Mouse (Mus musculus) limb, embryonic 15.5 days (tissue): ENCODE data around the gene Tmem219. TPM values are rescaled to one million over a fixed set of nuclear protein-coding genes. Genes with fewer than 3 reads are reported as not detected.

Experiments used
- ATAC-seq: fragments of 200-750 bp; cut with Nextera tagmentation; 2 replicates; pipeline ENCODE4 v1.8.0; 2017; ENCODE audit warnings: low read depth, moderate TSS enrichment; ENCODE audit not compliant: insufficient number of reproducible peaks, low FRiP score, low TSS enrichment
- H3K27ac ChIP-seq: fragments of 300-500 bp; sonication (generic); 2 replicates; pipeline ENCODE4 v1.5.1; 2015; ENCODE audit warnings: moderate library complexity, mild to moderate bottlenecking, inconsistent platforms
- H3K27me3 ChIP-seq: fragments of 300-500 bp; sonication (generic); 2 replicates; pipeline ENCODE4 v1.6.1; 2015; ENCODE audit warnings: inconsistent platforms
- H3K36me3 ChIP-seq: fragments of 300-500 bp; sonication (generic); 2 replicates; pipeline ENCODE4 v1.6.1; 2015; ENCODE audit warnings: inconsistent platforms
- H3K4me1 ChIP-seq: fragments of 300-500 bp; sonication (generic); 2 replicates; pipeline ENCODE4 v1.6.1; 2015; ENCODE audit warnings: inconsistent platforms
- H3K4me2 ChIP-seq: fragments of 300-500 bp; sonication (generic); 2 replicates; pipeline ENCODE4 v1.6.1; 2015; ENCODE audit warnings: mild to moderate bottlenecking, inconsistent platforms
- H3K4me3 ChIP-seq: fragments of 300-500 bp; sonication (generic); 2 replicates; pipeline ENCODE4 v1.5.1; 2015; ENCODE audit warnings: mild to moderate bottlenecking, inconsistent platforms
- H3K9ac ChIP-seq: fragments of 300-500 bp; sonication (generic); 2 replicates; pipeline ENCODE4 v1.6.1; 2015; ENCODE audit warnings: inconsistent platforms
- H3K9me3 ChIP-seq: fragments of 300-500 bp; sonication (generic); 2 replicates; pipeline ENCODE4 v1.6.1; 2016; ENCODE audit warnings: inconsistent platforms
- WGBS: fragments of 180-500 bp; shearing (Covaris S2); methylation state at CpG from one replicate; pipeline ENCODE4 v1.1.7; 2015; 5-methylcytosine and 5-hydroxymethylcytosine counted together
- polyA plus RNA-seq: library from polyadenylated mRNA; unstranded; fragments of >200 nt; fragmentation: Nextera tagmentation; extraction: Ambion mirVana; gene quantifications from 2 replicates; pipeline ENCODE4 v1.2.1, GENCODE M21; 2015

Tmem219 gene
- polyA plus RNA-seq = 31.3 and 35.1 TPM in 2 replicates

- no peak within 1 kb of the TSS for H3K4me2 ChIP-seq
- no peak within 1 kb of the TSS for H3K9ac ChIP-seq
- H3K27ac ChIP-seq = peak within 1 kb of the TSS; percentile 22
- H3K4me1 ChIP-seq = no peaks in the 10 kb centered on the region
- H3K4me3 ChIP-seq = no peak within 1 kb of the TSS
- no peaks in the 10 kb centered on the region for H3K36me3 ChIP-seq
- H3K27me3 ChIP-seq = no peaks in the 10 kb centered on the region
- peak; percentile 69; the same call in 1 of the 2 replicates for ATAC-seq
- no peaks in the 10 kb centered on the region for H3K9me3 ChIP-seq
- WGBS = 36% methylated on average over 5 of the region's 5 CpGs
These were observed at the start of gene Tmem219 for GRCm38 (mm10) chr7:126922624-126923060. TSS of gene Tmem219 (minus strand) at chr7:126922917.

GRCm38 (mm10) chr7:126967361-126967760, 44.6 kb upstream of the Tmem219 start:
- Histone ChIP-seq H3K4me2 (no peak overlapping the region), H3K27ac (no peak overlapping the region), H3K4me1 (peaks cover 7% of the 10 kb centered on the region; the same call in 1 of the 2 replicates), H3K36me3 (no peaks in the 10 kb centered on the region), H3K4me3 (no peak overlapping the region), H3K9ac (no peak overlapping the region), H3K27me3 (peaks cover 21% of the 10 kb centered on the region), H3K9me3 (no peaks in the 10 kb centered on the region)
- ATAC-seq = no peak
- WGBS = 63% methylated on average over 6 of the region's 6 CpGs

- no peak overlapping the region for H3K4me3 ChIP-seq
- no peak overlapping the region for H3K4me2 ChIP-seq
- no peaks in the 10 kb centered on the region for H3K36me3 ChIP-seq
- no peaks in the 10 kb centered on the region for H3K9me3 ChIP-seq
- H3K27me3 ChIP-seq = peaks cover 29% of the 10 kb centered on the region
- no peak overlapping the region for H3K9ac ChIP-seq
- 47% methylated on average over 3 of the region's 3 CpGs for WGBS
- ATAC-seq = no peak
- H3K27ac ChIP-seq = no peak overlapping the region
- peaks cover 7% of the 10 kb centered on the region; the same call in 1 of the 2 replicates for H3K4me1 ChIP-seq
These were observed 42.9 kb upstream of the Tmem219 start for GRCm38 (mm10) chr7:126965568-126965967.

- Histone ChIP-seq H3K36me3 (no peaks in the 10 kb centered on the region), H3K4me2 (peak overlapping the region; percentile 14; the same call in 1 of the 2 replicates), H3K4me3 (peak overlapping the region; percentile 6; the same call in 1 of the 2 replicates), H3K27me3 (peaks cover 29% of the 10 kb centered on the region), H3K27ac (no peak overlapping the region), H3K4me1 (peaks cover 7% of the 10 kb centered on the region; the same call in 1 of the 2 replicates), H3K9me3 (no peaks in the 10 kb centered on the region), H3K9ac (no peak overlapping the region)
- WGBS = 24% methylated on average over 19 of the region's 19 CpGs
- ATAC-seq = no peak
These were observed 41.0 kb upstream of the Tmem219 start for GRCm38 (mm10) chr7:126963548-126964286.

- Histone ChIP-seq H3K9ac (no peak overlapping the region), H3K27me3 (peaks cover 29% of the 10 kb centered on the region), H3K4me3 (no peak overlapping the region), H3K9me3 (no peaks in the 10 kb centered on the region), H3K27ac (no peak overlapping the region), H3K4me1 (peaks cover 7% of the 10 kb centered on the region; the same call in 1 of the 2 replicates), H3K36me3 (no peaks in the 10 kb centered on the region), H3K4me2 (no peak overlapping the region)
- 81% methylated on average over 4 of the region's 4 CpGs for WGBS
- ATAC-seq = no peak
These were observed 39.2 kb upstream of the Tmem219 start for GRCm38 (mm10) chr7:126961965-126962364.

- Histone ChIP-seq H3K9me3 (no peaks in the 10 kb centered on the region), H3K4me2 (no peak overlapping the region), H3K4me3 (no peak overlapping the region), H3K27me3 (peaks cover 29% of the 10 kb centered on the region), H3K27ac (no peak overlapping the region), H3K4me1 (peaks cover 7% of the 10 kb centered on the region; the same call in 1 of the 2 replicates), H3K9ac (no peak overlapping the region), H3K36me3 (no peaks in the 10 kb centered on the region)
- 80% methylated on average over 5 of the region's 5 CpGs for WGBS
- ATAC-seq = no peak
These were observed 38.4 kb upstream of the Tmem219 start for GRCm38 (mm10) chr7:126961095-126961494.

- Histone ChIP-seq H3K9ac (no peak overlapping the region), H3K4me1 (peaks cover 7% of the 10 kb centered on the region; the same call in 1 of the 2 replicates), H3K4me2 (no peak overlapping the region), H3K27ac (no peak overlapping the region), H3K4me3 (no peak overlapping the region), H3K27me3 (peaks cover 29% of the 10 kb centered on the region), H3K36me3 (no peaks in the 10 kb centered on the region), H3K9me3 (no peaks in the 10 kb centered on the region)
- ATAC-seq = no peak
- WGBS = 67% methylated on average over 9 of the region's 9 CpGs
These were observed 37.1 kb upstream of the Tmem219 start for GRCm38 (mm10) chr7:126959780-126960179.

GRCm38 (mm10) chr7:126955125-126955524, 32.4 kb upstream of the Tmem219 start:
- no peak overlapping the region for H3K4me2 ChIP-seq
- H3K36me3 ChIP-seq = no peaks in the 10 kb centered on the region
- H3K27ac ChIP-seq = no peak overlapping the region
- 51% methylated on average over 3 of the region's 3 CpGs for WGBS
- no peak overlapping the region for H3K9ac ChIP-seq
- H3K9me3 ChIP-seq = no peaks in the 10 kb centered on the region
- no peak overlapping the region for H3K4me3 ChIP-seq
- H3K4me1 ChIP-seq = peaks cover 15% of the 10 kb centered on the region
- no peak for ATAC-seq
- H3K27me3 ChIP-seq = peaks cover 30% of the 10 kb centered on the region

- no peaks in the 10 kb centered on the region for H3K36me3 ChIP-seq
- 1% methylated on average over 8 of the region's 8 CpGs for WGBS
- H3K27ac ChIP-seq = no peak overlapping the region
- H3K4me2 ChIP-seq = no peak overlapping the region
- ATAC-seq = no peak
- H3K4me3 ChIP-seq = no peak overlapping the region
- no peaks in the 10 kb centered on the region for H3K9me3 ChIP-seq
- H3K9ac ChIP-seq = no peak overlapping the region
- peaks cover 24% of the 10 kb centered on the region for H3K4me1 ChIP-seq
- H3K27me3 ChIP-seq = peaks cover 40% of the 10 kb centered on the region
These were observed 29.9 kb upstream of the Tmem219 start for GRCm38 (mm10) chr7:126952646-126953045.

GRCm38 (mm10) chr7:126951741-126952140, 29.0 kb upstream of the Tmem219 start:
- peaks cover 40% of the 10 kb centered on the region for H3K27me3 ChIP-seq
- no peak for ATAC-seq
- H3K4me1 ChIP-seq = peaks cover 24% of the 10 kb centered on the region
- H3K4me3 ChIP-seq = no peak overlapping the region
- H3K27ac ChIP-seq = no peak overlapping the region
- H3K9ac ChIP-seq = no peak overlapping the region
- H3K36me3 ChIP-seq = 0 out of 2 replicates have a peak, but pooled peaks cover 3% of the 10 kb centered on the region
- H3K4me2 ChIP-seq = no peak overlapping the region
- H3K9me3 ChIP-seq = no peaks in the 10 kb centered on the region
- 22% methylated on average over 4 of the region's 4 CpGs for WGBS

GRCm38 (mm10) chr7:126950647-126951615, 28.2 kb upstream of the Tmem219 start:
- Histone ChIP-seq H3K36me3 (0 out of 2 replicates have a peak, but pooled peaks cover 5% of the 10 kb centered on the region), H3K27ac (no peak overlapping the region), H3K27me3 (peaks cover 40% of the 10 kb centered on the region), H3K9me3 (no peaks in the 10 kb centered on the region), H3K9ac (no peak overlapping the region), H3K4me2 (no peak overlapping the region), H3K4me1 (peaks cover 24% of the 10 kb centered on the region), H3K4me3 (no peak overlapping the region)
- ATAC-seq = no peak
- WGBS = 7% methylated on average over 26 of the region's 26 CpGs
